Mouse (Mus musculus): Measurements from ENCODE around the gene Rasl10a.

The Rasl10a gene

GRCm38 (mm10) chr11:5057856-5058641 is at the start of gene Rasl10a:
Rasl10a (plus strand) TSS chr11:5058128.
- DNase-seq = peak; percentile 46

GRCm38 (mm10) chr11:5008867-5009266 is 49.1 kb upstream of the Rasl10a start:
- no peak for DNase-seq

GRCm38 (mm10) chr11:5009354-5010074 is 48.4 kb upstream of the Rasl10a start:
- no peak for DNase-seq

GRCm38 (mm10) chr11:5010205-5010604 is 47.7 kb upstream of the Rasl10a start:
- DNase-seq = no peak

GRCm38 (mm10) chr11:5011480-5011879 is 46.4 kb upstream of the Rasl10a start:
- no peak for DNase-seq

- no peak for DNase-seq
These were observed 45.7 kb upstream of the Rasl10a start for GRCm38 (mm10) chr11:5012213-5012715.

- peak; percentile 55 for DNase-seq
These were observed 42.2 kb upstream of the Rasl10a start for GRCm38 (mm10) chr11:5015720-5016119.

- DNase-seq = no peak
These were observed 41.6 kb upstream of the Rasl10a start for GRCm38 (mm10) chr11:5016286-5016685.

GRCm38 (mm10) chr11:5017506-5017905 is 40.4 kb upstream of the Rasl10a start:
- DNase-seq = no peak

GRCm38 (mm10) chr11:5025108-5025507 is 32.8 kb upstream of the Rasl10a start:
- DNase-seq = no peak

GRCm38 (mm10) chr11:5028228-5028627 is 29.7 kb upstream of the Rasl10a start:
- no peak for DNase-seq

- DNase-seq = no peak
These were observed 25.2 kb upstream of the Rasl10a start for GRCm38 (mm10) chr11:5032706-5033105.

- peak; percentile 46 for DNase-seq
These were observed 24.8 kb upstream of the Rasl10a start for GRCm38 (mm10) chr11:5033136-5033535.

- DNase-seq = no peak
These were observed 22.5 kb upstream of the Rasl10a start for GRCm38 (mm10) chr11:5035421-5035820.

GRCm38 (mm10) chr11:5037146-5037854 is 20.6 kb upstream of the Rasl10a start:
- peak; percentile 35 for DNase-seq

GRCm38 (mm10) chr11:5040585-5040984 is 17.3 kb upstream of the Rasl10a start:
- no peak for DNase-seq

- DNase-seq = no peak
These were observed 16.7 kb upstream of the Rasl10a start for GRCm38 (mm10) chr11:5041144-5041780.

GRCm38 (mm10) chr11:5042645-5043381 is 15.1 kb upstream of the Rasl10a start:
- no peak for DNase-seq

- no peak for DNase-seq
These were observed 11.5 kb upstream of the Rasl10a start for GRCm38 (mm10) chr11:5046321-5046926.

GRCm38 (mm10) chr11:5051629-5052028 is 6.3 kb upstream of the Rasl10a start:
- no peak for DNase-seq

- no peak for DNase-seq
These were observed 5.6 kb upstream of the Rasl10a start for GRCm38 (mm10) chr11:5052200-5052854.
